ENCODE assay signal across 23 mouse cellular contexts in the genomic region with DNA sequence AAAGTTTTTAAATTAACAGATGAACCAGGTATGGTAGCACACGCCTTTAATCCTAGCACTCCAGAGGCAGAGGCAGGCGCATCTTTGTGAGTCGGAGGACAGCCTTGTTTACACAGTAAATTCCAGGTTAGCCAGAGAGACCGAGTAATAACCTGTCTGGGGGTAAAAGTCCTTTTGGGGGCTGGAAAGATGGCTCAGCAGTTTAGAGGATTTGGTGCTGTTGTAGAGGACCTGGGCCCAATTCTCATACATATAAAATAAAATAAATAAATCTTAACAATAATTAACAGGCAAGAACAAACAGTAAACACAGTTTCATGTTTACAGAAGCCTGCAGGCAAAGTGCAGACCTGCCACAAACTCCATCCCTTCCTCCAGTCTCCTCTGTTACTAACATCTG. TPM values are rescaled to one million over a fixed set of nuclear protein-coding genes. Genes with fewer than 3 reads are reported as not detected.
DNase-seq lines count a peak whose midpoint lies in the region; ATAC-seq and TF ChIP-seq lines count a peak whose summit lies in the region.
"Had no signal": no experiment of that assay in that cellular context is flagged by ENCODE, and none has a peak within 500 bp of the region (broad histone marks: within the 10 kb centered on the region; RNA-seq: fewer than 3 reads in every experiment).

No protein-coding gene starts in this region.

- no peaks in the 10 kb centered on the region for H3K9me3 ChIP-seq in intestine, embryonic 15.5 days
- no peaks in the 10 kb centered on the region for H3K9me3 ChIP-seq in intestine, postnatal 0 days (ENCODE audit: control insufficient read depth)
- H3K9me3 ChIP-seq in lung, embryonic 16.5 days (ENCODE audit: control insufficient read depth, low read length) = no peaks in the 10 kb centered on the region
- H3K9me3 ChIP-seq: embryonic facial prominence, embryonic 10.5 days; embryonic facial prominence, embryonic 13.5 days; forebrain, embryonic 12.5 days; forebrain, embryonic 15.5 days; hindbrain, embryonic 12.5 days had no signal

- H3K9ac ChIP-seq in intestine, embryonic 15.5 days = no peak overlapping the region
- H3K9ac ChIP-seq in intestine, postnatal 0 days (ENCODE audit: low read depth, low read length) = no peak overlapping the region
- no peak overlapping the region for H3K9ac ChIP-seq in liver, adult 2 months (ENCODE audit: low read depth, low read length)
- no peak overlapping the region for H3K9ac ChIP-seq in lung, embryonic 16.5 days (ENCODE audit: low read length)
- H3K9ac ChIP-seq: embryonic facial prominence, embryonic 13.5 days; forebrain, embryonic 12.5 days; forebrain, embryonic 15.5 days; hindbrain, embryonic 12.5 days had no signal

- H3K27me3 ChIP-seq in intestine, embryonic 15.5 days (replicated peaks) = no peaks in the 10 kb centered on the region
- H3K27me3 ChIP-seq in intestine, postnatal 0 days (replicated peaks; ENCODE audit: control insufficient read depth, insufficient read depth, low read length) = no peaks in the 10 kb centered on the region
- no peaks in the 10 kb centered on the region for H3K27me3 ChIP-seq in liver, adult 2 months (ENCODE audit: control insufficient read depth, insufficient read depth, low read length)
- H3K27me3 ChIP-seq in lung, embryonic 16.5 days (ENCODE audit: control insufficient read depth, insufficient read depth, low read depth, low read length) = no peaks in the 10 kb centered on the region
- H3K27me3 ChIP-seq: embryonic facial prominence, embryonic 13.5 days; forebrain, embryonic 12.5 days; forebrain, embryonic 15.5 days; hindbrain, embryonic 12.5 days had no signal

- no peak overlapping the region for H3K4me2 ChIP-seq in intestine, embryonic 15.5 days (replicated peaks)
- no peak overlapping the region for H3K4me2 ChIP-seq in intestine, postnatal 0 days (replicated peaks; ENCODE audit: low read depth)
- no peak overlapping the region for H3K4me2 ChIP-seq in lung, embryonic 16.5 days (ENCODE audit: low read depth, low read length)
- H3K4me2 ChIP-seq: embryonic facial prominence, embryonic 13.5 days; forebrain, embryonic 12.5 days; forebrain, embryonic 15.5 days; heart, embryonic 11.5 days; hindbrain, embryonic 12.5 days had no signal

- peaks cover 7% of the 10 kb centered on the region; the same call in 1 of the 2 replicates for H3K36me3 ChIP-seq in intestine, embryonic 15.5 days
- H3K36me3 ChIP-seq in intestine, postnatal 0 days (ENCODE audit: control insufficient read depth, insufficient read depth) = peaks cover 21% of the 10 kb centered on the region
- H3K36me3 ChIP-seq in liver, adult 2 months (ENCODE audit: control insufficient read depth, insufficient read depth, low read length) = no peaks in the 10 kb centered on the region; the same call in 1 of the 2 replicates
- H3K36me3 ChIP-seq in lung, embryonic 16.5 days (ENCODE audit: control insufficient read depth, insufficient read depth, low read length) = peaks cover 27% of the 10 kb centered on the region

- peak; percentile 42; the same call in 1 of the 2 replicates for ATAC-seq in intestine, embryonic 15.5 days
- no peak for ATAC-seq in intestine, postnatal 0 days
- ATAC-seq in lung, embryonic 16.5 days (ENCODE audit: low read depth) = 0 out of 2 replicates have a peak, but pooled peaks have one; percentile 6
- no peak for ATAC-seq in megakaryocyte, adult 5-6 weeks (ENCODE audit: poor library complexity, severe bottlenecking)

- no peak overlapping the region for H3K4me3 ChIP-seq in intestine, embryonic 15.5 days (replicated peaks)
- no peak overlapping the region for H3K4me3 ChIP-seq in intestine, postnatal 0 days (ENCODE audit: low read depth, low read length)
- no peak overlapping the region for H3K4me3 ChIP-seq in liver, adult 2 months (ENCODE audit: insufficient read depth, low read depth, low read length)
- no peak overlapping the region for H3K4me3 ChIP-seq in lung, embryonic 16.5 days (ENCODE audit: low read length)
- H3K4me3 ChIP-seq: embryonic facial prominence, embryonic 10.5 days; embryonic facial prominence, embryonic 13.5 days; erythroblast, embryonic 14.5 days; forebrain, embryonic 12.5 days; forebrain, embryonic 15.5 days; hindbrain, embryonic 12.5 days had no signal

- no peak overlapping the region for H3K27ac ChIP-seq in intestine, embryonic 15.5 days
- no peak overlapping the region for H3K27ac ChIP-seq in intestine, postnatal 0 days (ENCODE audit: low read depth, low read length)
- H3K27ac ChIP-seq in liver, adult 2 months (replicated peaks; ENCODE audit: insufficient read depth, low read depth, low read length) = no peak overlapping the region
- H3K27ac ChIP-seq in lung, embryonic 16.5 days (ENCODE audit: low read length) = peak overlapping the region; percentile 18; the same call in 1 of the 2 replicates
- H3K27ac ChIP-seq: embryonic facial prominence, embryonic 10.5 days; embryonic facial prominence, embryonic 13.5 days; hindbrain, embryonic 12.5 days had no signal

- peaks cover 8% of the 10 kb centered on the region for H3K4me1 ChIP-seq in intestine, embryonic 15.5 days (replicated peaks)
- no peaks in the 10 kb centered on the region for H3K4me1 ChIP-seq in intestine, postnatal 0 days (replicated peaks; ENCODE audit: control insufficient read depth, insufficient read depth, low read length)
- no peaks in the 10 kb centered on the region for H3K4me1 ChIP-seq in liver, adult 2 months (ENCODE audit: control insufficient read depth, insufficient read depth, low read length)
- H3K4me1 ChIP-seq in lung, embryonic 16.5 days (replicated peaks; ENCODE audit: control insufficient read depth, insufficient read depth, low read length) = peaks cover 21% of the 10 kb centered on the region

- no peak for TF ChIP-seq POLR2A in liver, adult 2 months (IDR thresholded peaks at IDR 0.05; ENCODE audit: extremely low read depth, insufficient read depth, low read length)

- H3K79me2 ChIP-seq in liver, adult 2 months (ENCODE audit: control insufficient read depth, insufficient read depth, low read length) = no peaks in the 10 kb centered on the region

- peak; percentile 61 for DNase-seq in liver, adult 2 months (ENCODE audit: extremely low read depth, low read depth, low spot score)
- no peak for DNase-seq in liver
- DNase-seq in lung, postnatal 14 days = no peak
- peak; percentile 59 for DNase-seq in yolk sac, embryonic 10.5 days (ENCODE audit: low spot score)
- DNase-seq: adrenal gland, adult 2 months; adrenal gland, postnatal 14 days; cerebellum, adult 11 months; cerebellum, adult 2 months; cerebellum, postnatal 10 days; cerebellum, postnatal 36 days; embryo, embryonic 11 days; gastrocnemius, postnatal 25 days had no signal

- 42% methylated on average over 4 of the region's 4 CpGs for WGBS in intestine, embryonic 15.5 days
- WGBS in intestine, postnatal 0 days = 43% methylated on average over 4 of the region's 4 CpGs
- WGBS in liver, adult 2 months = 34% methylated on average over 4 of the region's 4 CpGs
- WGBS in lung, embryonic 16.5 days = 55% methylated on average over 4 of the region's 4 CpGs

- TF ChIP-seq CTCF in intestine, postnatal 0 days (IDR thresholded peaks at IDR 0.05; ENCODE audit: low read depth) = no peak
- TF ChIP-seq CTCF in liver, adult 2 months (IDR thresholded peaks at IDR 0.05; ENCODE audit: low read depth, low read length) = no peak

RNA-seq across cellular contexts. Expression of a gene that starts 25.4 kb away (rescaled TPM):
- 129 and 130 TPM in 2 replicates for polyA plus RNA-seq in intestine, embryonic 15.5 days (2015; fragmentation: Nextera tagmentation; extraction: Ambion mirVana)
- 53.3 and 56.3 TPM in 2 replicates for polyA plus RNA-seq in intestine, postnatal 0 days (2015; fragmentation: Nextera tagmentation; extraction: Ambion mirVana)
- total RNA-seq in liver, adult 2 months (2014; rRNA removed) = 1.4 and 2.8 TPM in 2 replicates
- polyA plus RNA-seq in liver, adult 2 months (2012; rRNA removed) = 3.8 and 5.8 TPM in 2 replicates
- 176 and 183 TPM in 2 replicates for polyA plus RNA-seq in lung, embryonic 16.5 days (2015; fragmentation: Nextera tagmentation; extraction: Ambion mirVana)
- 1.3 and 2.1 TPM in 2 replicates for total RNA-seq in megakaryocyte, adult 5-6 weeks (2015)
- total RNA-seq in megakaryocyte, adult 5-6 weeks (2017) = 0.22 and 3.1 TPM in 2 replicates

Comparison
In these comparisons a context has a peak if more than half of its experiments do, and no peak if none do; other contexts are left out.
1. ATAC-seq: peak in intestine, embryonic 15.5 days (single experiment) and lung, embryonic 16.5 days (single experiment); none in intestine, postnatal 0 days (single experiment) and megakaryocyte, adult 5-6 weeks (single experiment).
2. DNase-seq: peak in liver, adult 2 months (single experiment) and yolk sac, embryonic 10.5 days (single experiment); none in liver (single experiment) and lung, postnatal 14 days (single experiment).